Mouse (Mus musculus) leukemia stem cell, adult 10-12 weeks (primary cell): Measurements from ENCODE around the gene Rbm4b. TPM values are rescaled to one million over a fixed set of nuclear protein-coding genes. Genes with fewer than 3 reads are reported as not detected.

Experiments used
- polyA plus RNA-seq: library from polyadenylated mRNA; stranded (reverse); fragments of >175 nt; gene quantifications from 2 replicates; pipeline ENCODE4 v1.2.3, GENCODE M21; 2012; ENCODE audit warnings: low replicate concordance

Rbm4b gene
- polyA plus RNA-seq = 3.1 and 4.8 TPM in 2 replicates

GRCm38 (mm10) chr19:4756193-4756911, at the start of gene Rbm4b:
Rbm4b (plus strand) TSS chr19:4756497.

GRCm38 (mm10) chr19:4711098-4711600, 45.1 kb upstream of the Rbm4b start, which contains the start of gene Sptbn2:
Sptbn2 (plus strand) TSS chr19:4711167.

GRCm38 (mm10) chr19:4793831-4794422, 37.6 kb downstream of the Rbm4b start, which contains the start of gene Rbm4:
Rbm4 (minus strand) TSS chr19:4793901.

GRCm38 (mm10) chr19:4811063-4811908, 55.0 kb downstream of the Rbm4b start, which contains the start of the genes Gm21992 and Rbm14:
Gm21992 (minus strand) TSS chr19:4811612.
Rbm14 (minus strand) TSS chr19:4811634.

Other genes starting within 250 kb of the Rbm4b start
- 18.9 and 31.7 TPM in 2 replicates for gene Pcx, start 246.0 kb upstream of the Rbm4b start, polyA plus RNA-seq
- 8.4 and 9.4 TPM in 2 replicates for gene Lrfn4, start 140.8 kb upstream of the Rbm4b start, polyA plus RNA-seq
- 10.5 and 69.0 TPM in 2 replicates for gene Rce1, start 130.9 kb upstream of the Rbm4b start, polyA plus RNA-seq
- 1.1 TPM in 1 of 2 replicates, not detected in the other for gene Gm960, start 57.8 kb upstream of the Rbm4b start, polyA plus RNA-seq
- 0.06 and 0.20 TPM in 2 replicates for gene Sptbn2, start 45.3 kb upstream of the Rbm4b start, polyA plus RNA-seq
- 3.0 and 9.7 TPM in 2 replicates for gene Rbm4, start 37.4 kb downstream of the Rbm4b start, polyA plus RNA-seq
- gene Gm21992, start 55.1 kb downstream of the Rbm4b start, polyA plus RNA-seq = 3.5 and 7.0 TPM in 2 replicates
- 23.2 and 88.3 TPM in 2 replicates for gene Rbm14, start 55.1 kb downstream of the Rbm4b start, polyA plus RNA-seq
- gene Ccs, start 82.8 kb downstream of the Rbm4b start, polyA plus RNA-seq = 21.4 and 110 TPM in 2 replicates
- gene Ccdc87, start 82.9 kb downstream of the Rbm4b start, polyA plus RNA-seq = not detected in 2 replicates
- 17.8 and 31.5 TPM in 2 replicates for gene Ctsf, start 98.6 kb downstream of the Rbm4b start, polyA plus RNA-seq
- 0.37 and 0.66 TPM in 2 replicates for gene Actn3, start 121.4 kb downstream of the Rbm4b start, polyA plus RNA-seq
- gene Zdhhc24, start 122.2 kb downstream of the Rbm4b start, polyA plus RNA-seq = 5.1 and 6.1 TPM in 2 replicates
- 4.4 and 8.3 TPM in 2 replicates for gene Bbs1, start 150.1 kb downstream of the Rbm4b start, polyA plus RNA-seq
- 49.7 and 54.1 TPM in 2 replicates for gene Dpp3, start 171.8 kb downstream of the Rbm4b start, polyA plus RNA-seq
- 0.11 and 0.36 TPM in 2 replicates for gene Peli3, start 186.6 kb downstream of the Rbm4b start, polyA plus RNA-seq
- 41.9 and 74.6 TPM in 2 replicates for gene Mrpl11, start 205.7 kb downstream of the Rbm4b start, polyA plus RNA-seq
- 0.14 and 0.37 TPM in 2 replicates for gene Npas4, start 233.8 kb downstream of the Rbm4b start, polyA plus RNA-seq